Mouse (Mus musculus): ENCODE data around the gene Gadd45g.
"Not testable (repeated sequence)": the region's sequence is repeated elsewhere in the genome, so short reads cannot be mapped to it uniquely, and the experiment has no call there.

The Gadd45g gene

DNA sequence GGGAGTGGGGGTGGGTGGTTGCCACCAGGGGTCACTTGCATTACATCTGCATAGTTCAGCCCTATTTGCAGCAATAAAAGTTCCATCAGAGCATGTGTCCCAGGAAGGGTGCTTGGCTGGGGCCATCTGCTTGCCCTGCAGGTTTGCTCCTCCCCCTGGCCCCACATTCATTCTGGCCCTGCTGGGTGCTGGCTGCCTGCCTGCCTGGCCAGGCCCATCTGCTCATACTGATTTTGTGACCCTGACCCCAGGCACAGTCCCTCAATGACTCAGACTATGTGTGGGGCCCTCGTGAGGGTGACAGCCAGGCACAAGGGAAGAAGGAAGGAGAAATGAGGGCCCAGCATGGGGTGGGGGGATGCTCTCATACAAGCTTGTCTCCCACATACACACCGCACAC is 12.9 kb upstream of the Gadd45g start:
- no peak for DNase-seq (ENCODE audit: low read depth, low spot score)

DNA sequence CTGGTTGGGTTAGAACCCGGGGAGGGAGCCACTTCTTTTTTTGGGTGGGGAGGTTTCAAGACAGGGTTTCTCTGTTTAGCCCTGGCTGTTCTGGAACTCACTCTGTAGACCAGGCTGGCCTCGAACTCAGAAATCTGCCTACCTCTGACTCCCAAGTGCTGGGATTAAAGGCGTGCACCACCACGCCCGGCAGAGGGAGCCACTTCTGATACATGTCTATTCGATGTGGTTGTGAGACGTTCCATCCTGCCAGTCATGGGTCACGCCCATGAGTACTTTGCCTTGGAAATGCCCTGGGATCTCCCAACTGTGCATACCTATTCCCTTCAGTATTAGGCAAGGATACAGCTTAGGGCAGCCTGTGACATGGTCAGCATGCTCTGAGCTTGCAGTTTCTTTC is 12.5 kb upstream of the Gadd45g start:
- DNase-seq (ENCODE audit: low read depth, low spot score): peak; percentile 46

DNA sequence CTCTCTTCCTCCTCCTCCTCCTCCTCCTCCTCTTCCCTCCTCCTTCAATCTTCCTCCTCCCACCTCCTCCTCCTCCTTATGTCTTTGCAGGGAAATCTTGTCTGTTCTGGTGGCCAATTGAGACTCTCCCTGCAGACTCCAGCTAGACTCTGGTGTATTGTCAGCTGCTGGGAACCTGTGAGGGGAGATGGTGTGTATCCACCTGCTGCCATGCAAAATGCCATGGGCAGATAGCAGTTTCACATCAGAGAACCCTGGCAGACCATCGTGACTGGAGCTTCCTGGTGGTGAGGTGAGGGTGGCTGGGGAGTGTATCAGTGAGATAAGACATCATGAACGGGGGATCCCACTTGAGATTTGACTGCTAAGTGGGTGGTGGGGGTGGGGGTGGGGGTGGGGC is 12.0 kb upstream of the Gadd45g start:
- DNase-seq (ENCODE audit: low read depth, low spot score): no peak

DNA sequence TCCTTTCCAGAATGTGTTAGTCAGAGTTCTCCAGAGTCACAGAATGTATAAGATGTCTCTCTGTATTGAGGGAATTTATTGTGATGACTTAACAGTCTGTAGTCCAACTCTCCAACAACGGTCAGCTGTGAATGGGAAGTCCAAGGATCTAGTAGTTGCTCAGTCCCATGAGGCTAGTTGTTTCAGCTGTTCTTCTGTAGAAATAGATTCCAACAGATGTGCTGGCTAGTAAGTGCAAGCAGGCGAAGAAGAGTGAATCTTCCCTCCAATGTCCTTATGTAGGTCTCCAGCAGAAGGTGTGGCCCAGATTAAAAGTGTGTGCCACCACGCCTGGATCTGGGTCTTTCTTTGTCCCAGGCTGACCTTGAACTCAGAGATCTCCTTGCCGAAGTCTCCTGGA is 11.3 kb upstream of the Gadd45g start:
- DNase-seq (ENCODE audit: low read depth, low spot score): not testable (repeated sequence)

DNA sequence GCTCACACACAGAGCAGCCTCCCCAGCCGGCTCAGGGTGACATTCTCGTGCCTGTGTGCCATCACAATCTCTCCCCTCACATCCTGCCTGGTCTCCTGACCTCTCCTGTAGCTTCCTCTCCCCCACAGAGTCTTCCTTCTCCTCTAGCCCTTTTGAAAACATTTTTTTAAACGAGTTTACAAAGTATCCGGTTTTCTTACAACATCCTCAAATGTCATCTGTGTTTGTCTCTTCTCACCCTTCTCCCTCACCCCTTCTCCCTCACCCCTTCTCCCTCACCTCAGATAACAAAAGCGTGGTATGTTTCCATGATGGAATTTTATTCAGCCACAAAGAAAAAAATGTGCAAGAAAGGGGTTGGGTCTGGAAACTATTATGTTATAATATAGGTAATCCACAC is 9.1 kb upstream of the Gadd45g start:
- DNase-seq (ENCODE audit: low read depth, low spot score): no peak

DNA sequence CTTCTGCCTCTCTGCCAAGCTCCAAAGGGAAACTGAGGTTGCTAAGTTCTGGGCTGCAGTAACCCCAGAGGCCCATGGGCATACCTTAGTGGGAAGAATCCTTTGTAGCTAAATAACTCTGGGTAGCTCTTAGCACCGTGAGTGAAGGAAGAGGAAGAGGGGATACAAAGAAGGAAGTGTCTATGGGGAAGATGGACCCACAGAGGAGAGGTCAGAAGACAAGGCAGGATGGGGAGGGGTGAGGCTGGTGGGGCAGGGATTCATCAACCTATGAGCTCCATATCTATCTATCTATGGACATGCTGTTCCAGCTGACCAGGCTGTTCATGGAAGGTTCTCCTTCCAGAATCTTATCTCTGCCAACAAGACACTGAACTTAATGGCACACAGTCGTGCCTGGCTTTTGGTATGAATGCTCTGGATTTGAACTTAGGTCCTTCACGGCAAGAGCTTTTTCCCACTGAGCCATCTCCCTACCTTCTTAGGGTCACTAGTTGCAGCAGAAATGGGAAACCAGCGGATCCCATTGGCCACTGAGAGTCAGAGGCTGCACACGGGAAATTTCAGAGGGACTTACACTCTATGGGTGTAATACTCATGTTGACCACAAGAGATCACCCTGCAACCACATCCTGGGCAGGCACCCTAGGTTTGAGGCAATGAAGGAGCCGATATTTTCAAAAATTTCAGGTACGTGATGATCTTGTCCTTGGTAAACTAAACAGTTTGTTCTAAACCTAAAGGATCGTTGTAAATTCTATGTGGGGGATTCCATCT is 7.0 kb upstream of the Gadd45g start:
- peak; percentile 65 for DNase-seq (ENCODE audit: low read depth, low spot score)

DNA sequence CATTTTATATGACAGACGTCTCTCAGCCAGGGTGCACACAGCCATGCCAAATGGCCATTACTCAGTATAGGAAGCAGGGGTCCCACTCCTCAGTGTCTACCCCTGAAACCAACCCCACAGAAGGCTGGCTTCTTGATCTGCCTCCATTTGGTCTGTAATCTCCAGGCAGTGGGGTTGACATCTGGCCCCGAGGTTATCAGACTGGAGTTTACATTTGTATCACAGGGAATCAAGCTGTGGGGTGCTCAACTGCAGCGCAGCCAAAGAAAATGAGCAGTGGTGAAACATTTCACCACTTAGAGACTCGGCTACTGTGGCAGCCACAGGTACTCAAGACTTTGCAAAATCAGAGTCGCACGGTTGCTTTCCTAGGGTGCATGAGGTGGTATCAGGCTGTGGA is 5.8 kb upstream of the Gadd45g start:
- DNase-seq (ENCODE audit: low read depth, low spot score): no peak

DNA sequence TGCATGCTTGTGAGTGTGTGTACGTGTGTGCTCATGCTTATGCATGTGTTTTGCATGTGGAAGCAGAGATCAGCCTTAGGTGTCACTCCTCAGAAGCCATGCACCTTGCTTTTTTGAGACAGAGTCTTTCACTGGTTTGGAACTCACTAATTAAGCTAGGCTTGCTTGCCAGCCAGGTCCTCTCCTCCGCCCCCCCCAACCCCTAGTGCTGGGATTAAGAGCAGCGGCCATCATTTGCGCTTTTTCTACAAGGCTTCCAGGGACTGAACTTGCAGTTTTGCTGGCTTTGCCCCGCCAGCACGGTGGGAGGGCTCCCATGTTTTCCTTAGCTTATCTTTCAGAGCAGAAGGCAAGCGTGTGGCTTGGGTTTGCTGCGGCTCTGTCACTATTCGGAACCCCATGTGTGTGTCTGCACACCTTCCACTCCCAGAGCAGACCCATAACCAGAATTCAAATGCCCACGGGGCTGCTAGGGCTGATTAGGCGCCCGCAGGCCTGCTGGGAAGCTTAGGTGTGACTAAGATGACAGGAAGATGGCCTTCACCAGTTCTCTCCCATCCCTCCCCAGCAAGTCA is 4.8 kb upstream of the Gadd45g start:
- no peak for DNase-seq (ENCODE audit: low read depth, low spot score)

DNA sequence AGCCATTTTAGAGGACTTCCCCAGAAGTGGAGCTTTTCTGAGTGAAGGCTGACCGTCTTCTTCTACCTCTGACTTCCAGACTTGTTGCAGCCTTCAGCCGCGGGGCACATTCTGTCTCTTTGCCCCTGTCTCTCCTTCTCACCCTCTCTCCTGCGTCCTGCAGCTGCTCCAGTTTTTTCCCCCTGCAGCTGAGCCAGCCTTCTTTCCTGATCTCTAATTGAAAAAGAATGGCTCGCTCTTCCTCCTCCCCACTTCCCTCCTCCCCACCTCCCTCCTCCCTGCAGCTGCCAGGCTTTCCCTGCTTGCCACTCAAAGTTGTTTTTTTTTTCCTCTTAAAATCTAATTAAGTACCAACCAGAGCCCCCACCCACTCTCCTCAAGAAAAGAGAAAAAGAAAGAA is 4.3 kb upstream of the Gadd45g start:
- no peak for DNase-seq (ENCODE audit: low read depth, low spot score)

DNA sequence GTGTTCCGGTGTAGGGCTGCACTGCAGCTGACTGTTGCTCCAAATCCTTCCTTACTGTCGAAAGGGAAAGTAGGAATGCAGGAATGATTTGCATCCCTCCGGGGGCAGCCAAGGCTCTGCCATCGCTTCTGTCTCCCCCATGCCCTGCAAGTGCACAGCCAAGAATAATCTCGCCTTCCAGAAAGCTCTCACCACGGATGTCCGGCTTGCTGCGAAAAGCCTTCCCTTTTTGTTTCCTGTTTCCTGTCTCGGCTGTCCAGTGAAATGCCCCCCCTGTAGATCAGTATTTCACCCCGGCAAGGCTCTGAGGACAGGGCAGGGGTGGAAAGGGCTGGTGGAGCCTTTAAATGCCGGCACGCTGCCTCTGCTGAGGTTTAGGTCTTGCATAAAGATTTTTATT is 3.7 kb upstream of the Gadd45g start:
- DNase-seq (ENCODE audit: low read depth, low spot score): no peak

DNA sequence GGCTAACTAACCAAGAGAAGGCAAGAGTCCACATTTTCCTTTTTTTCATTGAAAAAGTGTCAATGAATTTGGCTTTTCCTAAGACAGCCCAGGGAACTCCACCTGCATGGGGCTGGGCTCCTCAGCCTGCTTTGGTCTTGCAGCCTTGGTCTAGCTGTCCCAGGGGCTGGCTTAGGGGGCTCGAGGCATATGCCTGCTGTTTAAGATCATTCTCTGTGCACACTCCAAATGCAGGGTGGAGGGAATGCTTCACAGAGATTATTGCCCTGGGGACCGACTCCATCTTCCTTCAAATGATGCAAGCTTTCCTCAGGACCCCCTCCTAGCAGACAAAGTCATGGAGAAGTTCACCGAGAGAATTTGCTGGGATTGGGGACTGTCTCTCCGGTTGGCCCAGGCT is 3.2 kb upstream of the Gadd45g start:
- DNase-seq (ENCODE audit: low read depth, low spot score): no peak

DNA sequence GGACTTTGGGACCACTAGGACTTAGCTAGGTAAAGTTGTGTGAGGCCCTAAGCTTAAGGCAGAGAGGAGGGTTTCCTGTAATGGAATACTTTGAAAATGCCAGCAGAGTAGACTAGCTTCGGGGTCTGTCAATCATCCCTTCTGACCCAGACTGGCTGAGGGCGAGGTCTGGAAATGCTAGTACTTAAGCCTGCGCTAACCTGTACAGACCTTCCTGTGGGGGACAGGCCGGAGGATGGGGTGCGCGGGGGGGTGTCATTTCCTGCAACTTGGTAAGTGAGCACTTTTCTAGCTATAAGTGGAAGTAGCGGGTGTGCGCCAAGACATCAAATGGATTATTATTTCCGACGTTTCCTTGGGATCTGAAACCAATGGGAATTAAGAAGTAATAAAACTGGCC is 2.4 kb upstream of the Gadd45g start:
- no peak for DNase-seq (ENCODE audit: low read depth, low spot score)

DNA sequence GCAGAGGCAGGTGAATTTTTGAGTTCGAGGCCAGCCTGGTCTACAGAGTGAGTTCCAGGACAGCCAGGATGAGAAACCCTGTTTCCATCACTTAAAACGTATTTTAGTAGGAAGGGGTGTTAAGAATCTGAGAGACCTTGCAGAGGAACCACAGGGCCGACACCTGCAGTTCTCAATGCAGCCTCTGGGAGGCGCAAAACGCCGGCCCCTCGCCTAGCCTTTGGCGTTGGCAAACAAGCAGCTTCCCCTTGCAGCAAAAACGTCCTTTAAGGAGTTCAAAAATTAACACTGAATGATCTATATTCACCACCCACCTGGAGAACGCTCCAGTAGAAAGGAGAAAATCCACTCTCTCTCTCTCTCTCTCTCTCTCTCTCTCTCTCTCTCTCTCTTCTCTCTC is 1.8 kb upstream of the Gadd45g start:
- peak; percentile 79 for DNase-seq (ENCODE audit: low read depth, low spot score)

DNA sequence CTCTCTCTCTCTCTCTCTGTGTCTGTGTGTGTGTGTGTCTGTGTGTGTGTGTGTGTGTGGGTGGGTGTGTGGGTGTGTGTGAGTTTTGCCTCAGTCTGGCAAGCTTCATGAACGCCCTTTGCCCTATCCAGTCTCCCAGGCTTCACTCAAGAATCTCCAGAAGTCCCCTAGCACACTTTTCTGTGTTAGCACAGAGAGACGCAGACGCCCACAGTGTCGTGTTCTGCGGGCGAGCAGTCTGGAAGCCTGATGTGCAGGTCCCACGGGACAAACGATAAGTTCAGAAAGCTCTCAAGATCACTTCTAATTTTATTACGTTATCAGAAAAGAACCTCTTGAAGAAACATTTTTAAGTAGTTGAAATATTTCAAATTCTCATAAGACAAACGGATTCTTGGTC is 1.4 kb upstream of the Gadd45g start:
- no peak for DNase-seq (ENCODE audit: low read depth, low spot score)

DNA sequence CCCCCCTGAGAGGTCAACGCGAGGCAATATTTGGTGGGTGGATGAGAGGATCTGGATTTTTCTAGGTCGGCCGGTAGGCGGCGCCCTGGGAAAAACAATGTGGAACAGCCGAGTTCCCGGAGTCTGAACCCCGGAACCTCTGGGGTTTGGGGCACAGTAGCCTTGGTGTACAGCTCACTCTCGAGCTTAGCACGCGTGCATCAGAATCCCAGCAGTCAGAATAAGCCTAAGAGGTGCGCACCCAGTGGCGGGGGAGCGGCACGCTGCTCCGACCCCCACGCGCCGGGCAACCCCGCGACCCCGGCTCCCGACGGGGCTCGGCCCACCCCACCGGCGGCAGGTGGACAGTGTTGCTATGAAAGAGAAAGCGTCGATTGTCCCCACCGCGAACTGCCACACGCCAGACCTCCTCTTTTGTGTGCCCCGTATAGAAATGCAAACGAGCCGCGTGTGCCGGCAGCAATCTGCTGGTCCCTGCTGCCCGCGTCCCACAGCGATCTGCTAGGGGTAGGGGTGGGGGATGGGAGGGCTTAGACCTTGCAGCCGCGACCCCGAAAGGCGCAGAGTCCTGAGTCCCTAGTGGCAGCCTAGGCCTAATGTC is 787 bp upstream of the Gadd45g start:
- DNase-seq (ENCODE audit: low read depth, low spot score): peak; percentile 90

DNA sequence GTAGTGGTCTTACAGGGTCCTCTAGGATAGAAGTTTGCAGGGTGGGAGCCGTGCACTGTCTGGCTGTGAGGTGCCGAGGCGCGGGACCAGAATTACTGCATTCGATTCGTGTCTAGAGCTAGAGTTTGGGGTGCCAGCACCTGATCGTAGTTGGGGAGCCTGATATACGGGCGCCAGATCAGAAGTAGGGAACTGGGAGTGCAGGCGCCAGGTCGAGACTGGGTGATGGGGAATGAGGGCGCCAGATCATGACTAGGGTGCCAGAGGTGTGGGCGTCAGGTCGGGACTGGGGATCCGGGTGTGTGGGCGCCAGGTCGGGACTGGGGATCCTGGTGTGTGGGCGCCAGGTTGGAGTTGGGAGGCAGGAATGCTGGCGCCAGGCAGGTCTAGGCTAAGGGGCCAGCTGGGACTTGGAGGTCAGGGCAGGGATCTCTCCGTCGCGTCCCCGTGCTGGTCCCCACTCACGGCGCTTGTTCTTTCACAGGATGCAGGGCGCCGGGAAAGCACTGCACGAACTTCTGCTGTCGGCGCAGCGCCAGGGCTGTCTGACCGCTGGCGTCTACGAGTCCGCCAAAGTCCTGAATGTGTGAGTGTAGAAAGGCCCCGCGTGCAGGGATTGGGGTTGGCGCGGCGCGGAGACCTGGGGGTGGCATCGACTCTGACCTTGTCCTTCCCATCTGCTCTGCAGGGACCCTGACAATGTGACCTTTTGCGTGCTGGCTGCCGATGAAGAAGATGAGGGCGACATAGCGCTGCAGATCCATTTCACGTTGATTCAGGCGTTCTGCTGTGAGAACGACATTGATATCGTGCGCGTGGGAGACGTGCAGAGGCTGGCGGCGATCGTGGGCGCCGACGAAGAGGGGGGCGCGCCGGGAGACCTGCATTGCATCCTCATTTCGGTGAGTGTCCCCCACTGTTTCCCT is 653 bp downstream of the Gadd45g start:
- peak; percentile 72 for DNase-seq (ENCODE audit: low read depth, low spot score)

DNA sequence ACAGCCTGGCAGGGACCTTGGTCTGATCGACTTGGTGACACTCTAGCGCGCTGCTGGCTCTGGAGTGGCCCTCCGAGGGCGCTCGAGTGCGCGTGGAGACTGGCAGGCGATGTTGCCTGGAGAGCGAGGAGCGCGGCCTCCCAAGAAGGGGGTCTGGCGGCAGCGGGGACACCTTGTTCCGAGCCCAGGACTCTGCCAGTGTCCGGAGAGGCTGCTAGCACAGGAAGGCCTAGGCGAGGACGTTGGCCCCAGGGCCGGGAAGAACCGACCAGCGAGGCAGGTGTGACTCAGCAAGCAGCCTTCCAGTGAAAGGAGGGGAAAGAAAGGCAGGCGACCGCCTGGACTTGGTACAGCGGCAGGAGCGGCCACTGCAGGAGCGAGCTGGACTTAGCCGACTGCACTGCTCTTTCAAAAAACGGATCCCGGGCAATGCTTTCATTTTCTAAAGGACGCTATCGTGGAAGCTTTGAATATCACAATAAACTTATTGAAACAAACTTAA is 1.6 kb downstream of the Gadd45g start:
- peak; percentile 83 for DNase-seq (ENCODE audit: low read depth, low spot score)

DNA sequence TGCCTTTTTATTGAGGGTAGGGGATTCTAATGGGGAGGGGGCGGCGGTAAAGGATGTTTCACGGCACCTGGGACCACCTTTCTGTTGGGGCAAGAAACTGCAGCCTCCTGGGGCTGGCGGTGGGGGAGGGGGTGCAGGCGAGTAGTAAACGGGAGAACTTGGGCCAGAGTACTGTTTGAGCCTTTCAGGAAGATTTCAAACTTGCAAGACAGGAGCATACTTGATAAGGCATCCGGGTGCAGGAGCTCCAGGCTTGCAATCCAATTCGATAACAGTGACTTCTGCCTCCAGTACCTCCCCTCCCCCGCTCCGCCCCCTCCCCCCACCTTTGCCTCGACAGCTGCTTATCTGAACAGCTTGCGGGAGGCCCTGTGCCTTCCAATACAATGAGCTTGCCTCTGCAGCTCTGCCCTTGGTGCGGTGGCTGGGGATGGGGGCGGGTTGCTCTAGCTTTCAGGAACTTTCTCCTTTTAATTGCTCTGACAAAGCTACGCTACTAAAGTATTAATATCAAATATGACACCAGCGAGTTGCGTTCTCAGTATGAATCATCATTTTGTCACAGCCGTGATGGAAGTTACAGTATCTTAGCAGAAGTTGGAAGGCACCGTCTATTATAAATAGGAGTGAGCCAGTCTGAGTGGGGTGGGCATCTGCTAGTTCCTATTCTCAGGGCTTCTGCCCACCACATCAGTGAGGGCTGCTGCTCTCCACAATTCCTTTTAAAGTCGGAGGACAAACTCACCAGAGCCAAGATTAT is 2.2 kb downstream of the Gadd45g start:
- DNase-seq (ENCODE audit: low read depth, low spot score): peak; percentile 79

DNA sequence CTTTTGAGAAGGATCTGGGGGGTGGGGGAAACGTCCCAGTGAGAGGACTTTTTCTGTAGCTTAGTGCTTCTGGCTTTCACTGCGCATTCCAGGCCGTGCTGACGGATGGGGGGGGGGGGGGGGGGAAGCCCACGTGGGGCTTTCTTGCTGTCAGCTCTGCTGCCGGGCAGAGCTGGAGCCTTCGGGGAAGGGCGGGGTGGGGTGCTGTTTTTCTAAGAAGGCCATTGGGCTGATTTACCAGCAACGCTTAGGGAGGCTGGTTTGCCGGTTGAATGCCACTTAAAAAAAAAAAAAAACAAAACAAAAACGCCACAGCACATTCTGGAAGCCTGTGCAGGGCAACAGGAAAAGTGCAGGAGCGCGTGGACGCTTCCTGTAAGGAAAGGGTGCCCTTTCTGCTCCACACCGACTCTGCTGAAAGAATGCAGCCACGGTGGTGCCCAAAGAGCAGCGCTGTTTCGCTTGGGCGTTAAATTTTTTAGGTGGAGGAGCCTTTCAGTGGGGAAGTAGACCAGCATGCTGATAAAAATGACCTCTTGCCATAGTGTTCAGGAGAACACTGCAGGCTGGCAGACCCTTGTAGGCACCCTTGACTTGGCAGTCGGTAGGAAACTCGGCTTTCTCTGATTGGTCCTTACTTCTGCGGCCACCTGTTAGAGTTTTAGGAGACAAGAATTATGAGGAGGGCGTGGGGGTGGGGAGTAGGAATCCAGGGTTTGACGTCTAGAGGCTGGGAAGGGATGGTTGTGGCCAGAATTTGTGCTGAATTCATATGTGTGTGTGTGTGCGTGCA is 3.0 kb downstream of the Gadd45g start:
- DNase-seq (ENCODE audit: low read depth, low spot score): peak; percentile 31

DNA sequence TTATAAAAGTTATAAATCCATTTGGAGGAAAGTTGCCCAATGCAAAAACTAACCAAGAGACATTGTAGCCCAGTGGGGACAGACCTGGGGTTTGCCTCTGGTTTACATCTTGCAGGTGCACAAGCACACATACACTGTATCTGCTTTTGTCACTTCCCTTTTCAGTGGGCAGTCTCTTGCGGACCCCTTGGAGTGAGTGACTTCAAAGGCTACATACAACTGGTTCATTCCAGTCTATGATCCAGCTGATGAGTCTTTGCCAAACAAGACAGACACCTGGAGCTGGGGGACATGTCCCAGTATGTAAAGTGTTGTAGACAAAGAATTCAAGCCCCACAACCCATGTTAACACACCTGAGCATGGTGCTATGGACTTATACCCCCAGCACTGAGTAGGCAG is 4.1 kb downstream of the Gadd45g start:
- peak; percentile 41 for DNase-seq (ENCODE audit: low read depth, low spot score)

Measured in A20 (cell line).